Mouse (Mus musculus) limb, embryonic 14.5 days (tissue): ENCODE measurements around the gene St3gal3. TPM values are rescaled to one million over a fixed set of nuclear protein-coding genes. Genes with fewer than 3 reads are reported as not detected.

ENCODE experiments used
- ATAC-seq: fragments of 200-750 bp; cut with Nextera tagmentation; 2 replicates; pipeline ENCODE4 v1.8.0; 2017; ENCODE audit warnings: low read depth, moderate number of reproducible peaks, moderate TSS enrichment; ENCODE audit not compliant: low FRiP score
- DNase-seq: peaks from one replicate; pipeline ENCODE4 v3.0.0-alpha.2; 2015; ENCODE audit warnings: low spot score
- H3K27ac ChIP-seq: fragments of 300-500 bp; sonication (generic); replicated peaks from 2 replicates; pipeline ENCODE4 v1.5.1; 2014; ENCODE audit warnings: low read depth, mild to moderate bottlenecking, low read length, moderate library complexity, mixed read lengths
- H3K27me3 ChIP-seq: fragments of 300-500 bp; sonication (generic); 2 replicates; pipeline ENCODE4 v1.6.1; 2014; ENCODE audit warnings: low read length, mixed read lengths; ENCODE audit not compliant: control insufficient read depth, insufficient read depth
- H3K36me3 ChIP-seq: fragments of 300-500 bp; sonication (generic); 2 replicates; pipeline ENCODE4 v1.6.1; 2014; ENCODE audit warnings: mild to moderate bottlenecking, low read length, moderate library complexity, mixed read lengths; ENCODE audit not compliant: control insufficient read depth, insufficient read depth
- H3K4me1 ChIP-seq: fragments of 300-500 bp; sonication (generic); 2 replicates; pipeline ENCODE4 v1.6.1; 2014; ENCODE audit warnings: antibody characterized with exemption, low read length, mixed read lengths; ENCODE audit not compliant: control insufficient read depth, insufficient read depth
- H3K4me2 ChIP-seq: fragments of 300-500 bp; sonication (generic); replicated peaks from 2 replicates; pipeline ENCODE4 v1.6.1; 2014; ENCODE audit warnings: low read depth, mild to moderate bottlenecking, low read length, moderate library complexity; ENCODE audit not compliant: severe bottlenecking
- H3K4me3 ChIP-seq: fragments of 300-500 bp; sonication (generic); replicated peaks from 2 replicates; pipeline ENCODE4 v1.5.1; 2014; ENCODE audit warnings: low read length
- H3K9ac ChIP-seq: fragments of 300-500 bp; sonication (generic); 2 replicates; pipeline ENCODE4 v1.6.1; 2014; ENCODE audit warnings: mild to moderate bottlenecking, low read depth, low read length, moderate library complexity; ENCODE audit not compliant: severe bottlenecking
- H3K9me3 ChIP-seq: fragments of 300-500 bp; sonication (generic); 2 replicates; pipeline ENCODE4 v1.6.1; 2016; ENCODE audit warnings: low read length; ENCODE audit not compliant: control insufficient read depth
- POLR2A ChIP-seq: fragments of 200-500 bp; IDR thresholded peaks from 2 replicates; pipeline ENCODE4 v1.8.0; 2012; ENCODE audit warnings: inconsistent platforms, mild to moderate bottlenecking, moderate library complexity, borderline replicate concordance; ENCODE audit not compliant: insufficient read depth, insufficient read length; ENCODE audit errors: extremely low read depth
- WGBS: fragments of 180-500 bp; shearing (Covaris S2); extraction: QIAGEN DNeasy Blood & Tissue Kit; methylation state at CpG from one replicate; pipeline ENCODE4 v1.1.7; 2014; 5-methylcytosine and 5-hydroxymethylcytosine counted together
- polyA plus RNA-seq, 2 experiments: library from polyadenylated mRNA; depleted of rRNA in 1 of 2; stranded (reverse) in 1 of 2; unstranded in 1 of 2; fragments of >200 nt; fragmentation: Nextera tagmentation in 1 of 2; extraction: Ambion mirVana in 1 of 2; gene quantifications; 2 replicates each; pipeline versions ENCODE4 v1.2.1 to v1.2.3; 2012 to 2014

The St3gal3 gene
- polyA plus RNA-seq, 2 experiments = 5.4 to 26.1 TPM

- no peaks in the 10 kb centered on the region for H3K36me3 ChIP-seq
- H3K4me2 ChIP-seq = no peak overlapping the region
- 88% methylated on average over 4 of the region's 4 CpGs for WGBS
- no peak overlapping the region for H3K27ac ChIP-seq
- no peaks in the 10 kb centered on the region for H3K9me3 ChIP-seq
- no peaks in the 10 kb centered on the region for H3K27me3 ChIP-seq
- no peak overlapping the region for H3K4me3 ChIP-seq
- no peak for ATAC-seq
- H3K4me1 ChIP-seq = 0 out of 2 replicates have a peak, but pooled peaks cover 6% of the 10 kb centered on the region
- no peak for TF ChIP-seq POLR2A
- no peak for DNase-seq
- no peak overlapping the region for H3K9ac ChIP-seq
Observed at GRCm38 (mm10) chr4:117980161-117980560, 154.6 kb downstream of the St3gal3 start.

- ATAC-seq (no peak), DNase-seq (no peak)
- H3K9me3 ChIP-seq = no peaks in the 10 kb centered on the region
- no peak overlapping the region for H3K4me3 ChIP-seq
- no peaks in the 10 kb centered on the region for H3K27me3 ChIP-seq
- H3K4me1 ChIP-seq = 0 out of 2 replicates have a peak, but pooled peaks cover 6% of the 10 kb centered on the region
- WGBS = 87% methylated on average over 4 of the region's 4 CpGs
- H3K9ac ChIP-seq = no peak overlapping the region
- TF ChIP-seq POLR2A = no peak
- H3K4me2 ChIP-seq = no peak overlapping the region
- no peaks in the 10 kb centered on the region for H3K36me3 ChIP-seq
- no peak overlapping the region for H3K27ac ChIP-seq
Observed at GRCm38 (mm10) chr4:117979181-117979580, 155.5 kb downstream of the St3gal3 start.

GRCm38 (mm10) chr4:117978282-117978681, 156.4 kb downstream of the St3gal3 start:
- H3K27ac ChIP-seq = no peak overlapping the region
- no peak overlapping the region for H3K9ac ChIP-seq
- H3K27me3 ChIP-seq = no peaks in the 10 kb centered on the region
- no peaks in the 10 kb centered on the region for H3K9me3 ChIP-seq
- ATAC-seq (no peak), DNase-seq (no peak)
- no peak overlapping the region for H3K4me3 ChIP-seq
- TF ChIP-seq POLR2A = no peak
- H3K4me2 ChIP-seq = no peak overlapping the region
- H3K4me1 ChIP-seq = 0 out of 2 replicates have a peak, but pooled peaks cover 6% of the 10 kb centered on the region
- WGBS = 92% methylated on average over 9 of the region's 9 CpGs
- H3K36me3 ChIP-seq = no peaks in the 10 kb centered on the region

- WGBS = 89% methylated on average over 11 of the region's 11 CpGs
- H3K9me3 ChIP-seq = no peaks in the 10 kb centered on the region
- H3K27me3 ChIP-seq = no peaks in the 10 kb centered on the region
- no peak overlapping the region for H3K27ac ChIP-seq
- no peak overlapping the region for H3K4me3 ChIP-seq
- H3K9ac ChIP-seq = no peak overlapping the region
- no peak for ATAC-seq
- H3K4me1 ChIP-seq = 0 out of 2 replicates have a peak, but pooled peaks cover 5% of the 10 kb centered on the region
- H3K4me2 ChIP-seq = no peak overlapping the region
- no peak for DNase-seq
- H3K36me3 ChIP-seq = no peaks in the 10 kb centered on the region
- no peak for TF ChIP-seq POLR2A
Observed at GRCm38 (mm10) chr4:117977841-117978240, 156.9 kb downstream of the St3gal3 start.

GRCm38 (mm10) chr4:117977371-117977770, 157.3 kb downstream of the St3gal3 start:
- WGBS = 67% methylated on average over 9 of the region's 9 CpGs
- no peak overlapping the region for H3K27ac ChIP-seq

GRCm38 (mm10) chr4:117975820-117976219, 158.9 kb downstream of the St3gal3 start:
- H3K9ac ChIP-seq = no peak overlapping the region
- 0 out of 2 replicates have a peak, but pooled peaks cover 4% of the 10 kb centered on the region for H3K4me1 ChIP-seq
- no peak for DNase-seq
- ATAC-seq = no peak
- H3K27ac ChIP-seq = no peak overlapping the region
- H3K4me2 ChIP-seq = no peak overlapping the region
- no peaks in the 10 kb centered on the region for H3K36me3 ChIP-seq
- no peaks in the 10 kb centered on the region for H3K9me3 ChIP-seq
- no peaks in the 10 kb centered on the region for H3K27me3 ChIP-seq
- WGBS = 73% methylated on average over 1 of the region's 1 CpGs
- no peak overlapping the region for H3K4me3 ChIP-seq
- no peak for TF ChIP-seq POLR2A

More at GRCm38 (mm10) chr4:117977371-117977770, 157.3 kb downstream of the St3gal3 start:
- 0 out of 2 replicates have a peak, but pooled peaks cover 4% of the 10 kb centered on the region for H3K4me1 ChIP-seq
- no peak overlapping the region for H3K4me2 ChIP-seq
- H3K9me3 ChIP-seq = no peaks in the 10 kb centered on the region
- H3K27me3 ChIP-seq = no peaks in the 10 kb centered on the region
- H3K36me3 ChIP-seq = no peaks in the 10 kb centered on the region
- no peak overlapping the region for H3K4me3 ChIP-seq
- DNase-seq = no peak
- H3K9ac ChIP-seq = no peak overlapping the region
- TF ChIP-seq POLR2A = no peak
- ATAC-seq = no peak
